ENCODE assay signal across 22 mouse cellular contexts in genomic region chr4:105962542-105962941, GRCm38 (mm10).
DNase-seq lines count a peak whose midpoint lies in the region; ATAC-seq and TF ChIP-seq lines count a peak whose summit lies in the region.
"Had no signal": no experiment of that assay in that cellular context is flagged by ENCODE, and none has a peak within 500 bp of the region (broad histone marks: within the 10 kb centered on the region; RNA-seq: fewer than 3 reads in every experiment).

No protein-coding gene starts in this region.

- peaks cover 0 to 10% of the 10 kb centered on the region in 2 experiments; a peak in 3 of 4 replicates for H3K4me1 ChIP-seq in ES-E14 (ENCODE audit: control insufficient read depth in 2 of 2, insufficient read depth in 2 of 2, low read length in 2 of 2, poor library complexity in 1 of 2)
- peaks cover 17% of the 10 kb centered on the region; the same call in 1 of the 2 replicates for H3K4me1 ChIP-seq in embryonic facial prominence, embryonic 15.5 days
- peaks cover 32% of the 10 kb centered on the region for H3K4me1 ChIP-seq in limb, embryonic 15.5 days
- H3K4me1 ChIP-seq: intestine, embryonic 15.5 days; neural tube, embryonic 13.5 days had no signal

- no peak overlapping the region for H3K9ac ChIP-seq in ES-E14 (ENCODE audit: insufficient read depth, low read depth, low read length, poor library complexity, severe bottlenecking)
- no peak overlapping the region for H3K9ac ChIP-seq in embryonic facial prominence, embryonic 15.5 days
- no peak overlapping the region for H3K9ac ChIP-seq in limb, embryonic 15.5 days
- H3K9ac ChIP-seq: hindbrain, embryonic 14.5 days; intestine, embryonic 15.5 days; kidney, embryonic 15.5 days; liver, postnatal 0 days; neural tube, embryonic 13.5 days had no signal

- ATAC-seq in embryonic facial prominence, embryonic 15.5 days (ENCODE audit: insufficient number of reproducible peaks, low FRiP score, low TSS enrichment, low read depth), result no peak
- no peak for ATAC-seq in limb, embryonic 15.5 days (ENCODE audit: insufficient number of reproducible peaks, low FRiP score, low TSS enrichment, low read depth)
- ATAC-seq: activated CD4-positive, CD25-positive, alpha-beta regulatory T cell, adult 4 months; forebrain, embryonic 14.5 days; intestine, embryonic 15.5 days; liver, postnatal 0 days; Patski had no signal

- peak; percentile 28 for DNase-seq in kidney, postnatal 10 days
- no peak for DNase-seq in kidney, postnatal 36 days
- no peak for DNase-seq in ES-E14 (ENCODE audit: low read depth, low spot score)
- DNase-seq in testis, postnatal 10 days (ENCODE audit: low spot score), result no peak
- DNase-seq in gastrocnemius, postnatal 25 days, result no peak
- DNase-seq: adrenal gland, postnatal 14 days; cerebellum, adult 18-20 months; left cerebral cortex, postnatal 4 days; liver, postnatal 0 days; right cerebral cortex, postnatal 4 days; thymus, adult 18-20 months had no signal

- 29% methylated on average over 7 of the region's 7 CpGs for WGBS in embryonic facial prominence, embryonic 15.5 days
- WGBS in limb, embryonic 15.5 days, result 27% methylated on average over 7 of the region's 7 CpGs

- in situ Hi-C loops in ES-E14 (cut with MboI; ENCODE audit: low sequenced_read_pairs in 2 of 2, unreplicated experiment in 2 of 2), result no loop called here

- H3K4me2 ChIP-seq in embryonic facial prominence, embryonic 15.5 days (replicated peaks), result no peak overlapping the region
- no peak overlapping the region for H3K4me2 ChIP-seq in limb, embryonic 15.5 days
- H3K4me2 ChIP-seq: hindbrain, embryonic 14.5 days; intestine, embryonic 15.5 days; kidney, embryonic 15.5 days; midbrain, embryonic 11.5 days; neural tube, embryonic 13.5 days had no signal

- H3K27ac ChIP-seq in ES-E14 (ENCODE audit: insufficient read depth, low read depth, low read length, poor library complexity, severe bottlenecking), result peak overlapping the region; percentile 67
- H3K27ac ChIP-seq in embryonic facial prominence, embryonic 15.5 days (replicated peaks), result peak overlapping the region; percentile 51; the same call in 1 of the 2 replicates
- peak overlapping the region; percentile 67 for H3K27ac ChIP-seq in limb, embryonic 15.5 days
- H3K27ac ChIP-seq: hindbrain, embryonic 14.5 days; intestine, embryonic 15.5 days; kidney, embryonic 15.5 days; layer of hippocampus, adult 2 months; neural tube, embryonic 13.5 days had no signal

- H3K4me3 ChIP-seq in ES-E14 (ENCODE audit: insufficient read depth in 1 of 2, low read depth in 1 of 2, low read length in 2 of 2, poor library complexity in 1 of 2, severe bottlenecking in 1 of 2), result no peak overlapping the region
- no peak overlapping the region for H3K4me3 ChIP-seq in embryonic facial prominence, embryonic 15.5 days (replicated peaks)
- no peak overlapping the region for H3K4me3 ChIP-seq in limb, embryonic 15.5 days
- H3K4me3 ChIP-seq: intestine, embryonic 15.5 days; kidney, embryonic 15.5 days; layer of hippocampus, adult 2 months; neural tube, embryonic 13.5 days had no signal

- no peaks in the 10 kb centered on the region for H3K36me3 ChIP-seq in ES-E14 (ENCODE audit: control insufficient read depth, insufficient read depth, low read length, poor library complexity, severe bottlenecking)
- no peaks in the 10 kb centered on the region for H3K36me3 ChIP-seq in embryonic facial prominence, embryonic 15.5 days
- no peaks in the 10 kb centered on the region for H3K36me3 ChIP-seq in limb, embryonic 15.5 days
- H3K36me3 ChIP-seq: intestine, embryonic 15.5 days; kidney, embryonic 15.5 days; neural tube, embryonic 13.5 days had no signal

- H3K9me3 ChIP-seq in ES-E14 (ENCODE audit: control insufficient read depth, insufficient read depth, low read depth, low read length), result no peaks in the 10 kb centered on the region
- no peaks in the 10 kb centered on the region for H3K9me3 ChIP-seq in embryonic facial prominence, embryonic 15.5 days (replicated peaks)
- H3K9me3 ChIP-seq in limb, embryonic 15.5 days, result no peaks in the 10 kb centered on the region
- H3K9me3 ChIP-seq: intestine, embryonic 15.5 days; kidney, embryonic 15.5 days; neural tube, embryonic 13.5 days had no signal

- H3K27me3 ChIP-seq in embryonic facial prominence, embryonic 15.5 days, result no peaks in the 10 kb centered on the region
- no peaks in the 10 kb centered on the region for H3K27me3 ChIP-seq in limb, embryonic 15.5 days
- H3K27me3 ChIP-seq: intestine, embryonic 15.5 days; kidney, embryonic 15.5 days; neural tube, embryonic 13.5 days; Patski had no signal

TF ChIP-seq in ES-E14, 5 proteins besides CTCF, POLR2A, EP300 and RAD21:
- TF ChIP-seq ZC3H11A (IDR thresholded peaks at IDR 0.05; ENCODE audit: borderline replicate concordance, low read depth, low read length) (no peak), MAFK (IDR thresholded peaks at IDR 0.05; ENCODE audit: insufficient read depth, low read depth, low read length) (no peak)
